ENCODE assay signal across 1 mouse cellular context in the genomic region with DNA sequence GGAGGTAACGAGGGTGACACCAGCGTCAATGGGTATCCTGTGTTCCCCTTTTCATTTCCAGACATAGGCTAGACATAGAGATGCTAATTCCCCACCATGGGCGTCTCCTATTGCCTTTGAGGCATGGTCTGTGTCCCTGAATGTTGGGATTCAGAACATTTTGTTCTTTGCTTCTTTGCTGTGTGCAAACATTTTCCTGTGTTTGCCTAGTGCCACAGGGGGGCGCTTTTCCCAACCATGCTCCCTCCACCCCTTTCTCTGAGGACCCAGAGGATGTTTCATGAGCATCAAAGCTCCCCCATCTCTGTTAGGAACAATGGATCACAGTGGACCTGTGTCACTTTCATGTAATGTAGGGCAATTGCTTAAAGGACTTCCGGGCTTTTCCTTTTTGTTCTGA.
TF ChIP-seq lines count a peak whose summit lies in the region.

No protein-coding gene starts in this region.

TF ChIP-seq in MEL, 35 proteins besides CTCF, POLR2A, EP300 and RAD21:
- TF ChIP-seq ZKSCAN1 (IDR thresholded peaks at IDR 0.05; ENCODE audit: low read depth, low read length) (no peak), UBTF (IDR thresholded peaks at IDR 0.05; ENCODE audit: borderline replicate concordance, insufficient read depth, low read depth, low read length) (no peak), TAL1 (IDR thresholded peaks at IDR 0.05; ENCODE audit: low read length) (no peak), KAT2A (conservative IDR thresholded peaks at IDR 0.05; ENCODE audit: low read depth, low read length) (no peak), SMC3 (IDR thresholded peaks at IDR 0.05; ENCODE audit: low read depth, low read length) (peak; percentile 47)
TF ChIP-seq in MEL: peak in this region for 1.
